Mouse (Mus musculus): ENCODE measurements around the gene Podxl2.

DNA sequence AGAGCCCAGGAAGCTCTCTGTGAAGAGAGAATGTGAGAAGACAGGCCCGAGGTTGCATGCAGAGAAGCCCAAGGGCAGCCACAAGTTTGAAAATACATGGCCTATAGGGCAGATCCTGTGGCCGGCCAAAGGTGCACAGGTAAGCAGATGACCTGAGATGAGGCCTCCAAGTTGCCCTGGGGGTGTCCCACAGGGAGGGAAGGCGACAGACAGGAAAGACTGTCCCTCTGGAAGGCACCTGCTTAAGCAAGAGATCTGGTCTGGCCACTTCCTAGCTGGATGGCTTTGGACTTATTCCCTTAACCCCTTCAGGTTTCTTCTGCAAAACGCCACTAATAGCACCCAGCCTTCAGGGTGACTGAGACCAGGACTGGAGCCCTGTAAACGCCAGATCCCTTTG is 26.6 kb upstream of the Podxl2 start:
- no peak for TF ChIP-seq CTCF (IDR thresholded peaks at IDR 0.05; ENCODE audit: low read depth)
- no peak for TF ChIP-seq EP300 (IDR thresholded peaks at IDR 0.05; ENCODE audit: low read depth)
